Mouse (Mus musculus) Patski (cell line): ENCODE measurements at regions not wholly inside any gene's neighbourhood (a gene's known extent, or its start where the extent isn't known, plus 50 kb on each side); places are given as distances from the start of the nearest gene placed in this dataset.

Experiments used
- ATAC-seq: fragments of 100-300 bp; one replicate; pipeline ENCODE4 v1.8.0; 2021
- CTCF ChIA-PET: fragments of 350-600 bp; sonication (Branson Sonifier 250); formaldehyde crosslinking; loops from one replicate; lab custom pipeline; 2022; ENCODE audit warnings: inconsistent platforms; lab: Charles Lee
- POLR2A ChIA-PET: fragments of 350-600 bp; sonication (Branson Sonifier 250); formaldehyde crosslinking; loops from one replicate; lab custom pipeline; 2022; ENCODE audit warnings: antibody characterized with exemption, inconsistent platforms; lab: Charles Lee
- DNase-seq: peaks from one replicate; pipeline ENCODE4 v3.0.0-alpha.2; 2011; ENCODE audit warnings: low read depth, low spot score
- H3K27me3 ChIP-seq: fragments of 371-371 bp; one replicate; pipeline ENCODE4 v1.5.1; 2021
- CTCF ChIP-seq: fragments of 100-300 bp; IDR thresholded peaks from one replicate; pipeline ENCODE4 v1.5.1; 2021
- in situ Hi-C: fragments of 300-500 bp; cut with MboI; formaldehyde crosslinking; loops from 3 replicates; pipeline ENCODE4 v1.11.1; 2018; ENCODE audit warnings: low pct_unique_long_range_greater_than_20kb, mixed read lengths

- ChIA-PET POLR2A (interaction anchor here (1.0 to 1.3 kb wide), 3 partner anchors 23 to 44 kb away, joined by 3 read pairs; no protein-coding TSS in a partner anchor), CTCF (interaction anchor here (1.3 to 3.0 kb wide), 5 partner anchors 12 to 77 kb away, joined by 3 to 8 read pairs (median 5); no protein-coding TSS in a partner anchor)
- in situ Hi-C loops, result no loop called here
- no peaks in the 10 kb centered on the region for H3K27me3 ChIP-seq
- DNase-seq (no peak), ATAC-seq (peak; percentile 87)
- TF ChIP-seq CTCF, result no peak
Measured at GRCm38 (mm10) chr6:31148311-31148856, 189.5 kb upstream of the Klf14 start.

GRCm38 (mm10) chr6:31149164-31149563, 190.3 kb upstream of the Klf14 start:
- no peak for DNase-seq
- CTCF ChIA-PET, result interaction anchor here (0.7 to 3.0 kb wide), 5 partner anchors 18 to 78 kb away, joined by 3 to 8 read pairs (median 5); no protein-coding TSS in a partner anchor
- H3K27me3 ChIP-seq, result no peaks in the 10 kb centered on the region
- in situ Hi-C loops, result no loop called here
- TF ChIP-seq CTCF, result no peak
- ATAC-seq, result no peak
- POLR2A ChIA-PET, result interaction anchor here (0.6 to 1.0 kb wide), 3 partner anchors 25 to 158 kb away, joined by 3 to 4 read pairs (median 3); no protein-coding TSS in a partner anchor

GRCm38 (mm10) chr6:31150416-31150815, 191.5 kb upstream of the Klf14 start:
- ChIA-PET CTCF (interaction anchor here (1.2 to 1.6 kb wide), 2 partner anchors 25 to 44 kb away, joined by 4 to 5 read pairs; no protein-coding TSS in a partner anchor), POLR2A (no interaction called here)

GRCm38 (mm10) chr6:31155857-31156256, 197.0 kb upstream of the Klf14 start:
- no peak for DNase-seq
- CTCF ChIA-PET, result interaction anchor here (0.5 to 2.2 kb wide), 18 partner anchors 9 to 85 kb away, joined by 3 to 13 read pairs (median 3); no protein-coding TSS in a partner anchor
- POLR2A ChIA-PET, result interaction anchor here (1.2 kb wide), 1 partner anchor 78 kb away, joined by 4 read pairs; no protein-coding TSS in a partner anchor

More at GRCm38 (mm10) chr6:31150416-31150815, 191.5 kb upstream of the Klf14 start:
- in situ Hi-C loops, result no loop called here
- H3K27me3 ChIP-seq, result no peaks in the 10 kb centered on the region
- no peak for TF ChIP-seq CTCF
- DNase-seq (no peak), ATAC-seq (no peak)

GRCm38 (mm10) chr6:31156999-31157398, 198.1 kb upstream of the Klf14 start:
- no peak for DNase-seq
- TF ChIP-seq CTCF, result no peak
- ATAC-seq, result no peak
- in situ Hi-C loops, result no loop called here
- ChIA-PET CTCF (interaction anchor here (0.8 to 1.7 kb wide), 5 partner anchors 16 to 80 kb away, joined by 3 to 6 read pairs (median 3); no protein-coding TSS in a partner anchor), POLR2A (interaction anchor here (0.8 to 1.2 kb wide), 2 partner anchors 31 to 79 kb away, joined by 4 read pairs; no protein-coding TSS in a partner anchor)
- no peaks in the 10 kb centered on the region for H3K27me3 ChIP-seq

More at GRCm38 (mm10) chr6:31155857-31156256, 197.0 kb upstream of the Klf14 start:
- TF ChIP-seq CTCF, result peak; percentile 87
- no peaks in the 10 kb centered on the region for H3K27me3 ChIP-seq
- ATAC-seq, result no peak
- in situ Hi-C loops, result no loop called here

GRCm38 (mm10) chr6:31157429-31157828, 198.6 kb upstream of the Klf14 start:
- in situ Hi-C loops, result no loop called here
- ATAC-seq (no peak), DNase-seq (no peak)
- TF ChIP-seq CTCF, result no peak
- CTCF ChIA-PET, result interaction anchor here (1.5 to 1.7 kb wide), 2 partner anchors 59 to 80 kb away, joined by 3 to 4 read pairs; no protein-coding TSS in a partner anchor
- no peaks in the 10 kb centered on the region for H3K27me3 ChIP-seq
- POLR2A ChIA-PET, result no interaction called here

GRCm38 (mm10) chr6:31158648-31159047, 199.8 kb upstream of the Klf14 start:
- DNase-seq (no peak), ATAC-seq (no peak)
- TF ChIP-seq CTCF, result no peak
- ChIA-PET POLR2A (no interaction called here), CTCF (interaction anchor here (1.6 kb wide), 1 partner anchor 58 kb away, joined by 3 read pairs; no protein-coding TSS in a partner anchor)
- H3K27me3 ChIP-seq, result no peaks in the 10 kb centered on the region
- in situ Hi-C loops, result no loop called here

GRCm38 (mm10) chr6:31159240-31159639, 200.4 kb upstream of the Klf14 start:
- TF ChIP-seq CTCF, result no peak
- POLR2A ChIA-PET, result no interaction called here
- DNase-seq (no peak), ATAC-seq (no peak)
- in situ Hi-C loops, result no loop called here
- CTCF ChIA-PET, result interaction anchor here (1.6 kb wide), 1 partner anchor 57 kb away, joined by 3 read pairs; no protein-coding TSS in a partner anchor
- no peaks in the 10 kb centered on the region for H3K27me3 ChIP-seq

- H3K27me3 ChIP-seq, result no peaks in the 10 kb centered on the region
- DNase-seq (no peak), ATAC-seq (no peak)
- no peak for TF ChIP-seq CTCF
- in situ Hi-C loops, result no loop called here
- CTCF ChIA-PET, result interaction anchor here (1.6 kb wide), 1 partner anchor 56 kb away, joined by 3 read pairs; no protein-coding TSS in a partner anchor
- POLR2A ChIA-PET, result no interaction called here
Measured at GRCm38 (mm10) chr6:31159935-31160670, 201.2 kb upstream of the Klf14 start.
